Mouse (Mus musculus) kidney, embryonic 14.5 days (tissue): ENCODE results near the gene Ogdhl. TPM values are rescaled to one million over a fixed set of nuclear protein-coding genes. Genes with fewer than 3 reads are reported as not detected.

Experiments used
- ATAC-seq: fragments of 200-750 bp; cut with Nextera tagmentation; 2 replicates; pipeline ENCODE4 v1.8.0; 2017; ENCODE audit warnings: moderate number of reproducible peaks, mild to moderate bottlenecking, moderate TSS enrichment, moderate library complexity; ENCODE audit not compliant: low FRiP score, low TSS enrichment
- H3K27ac ChIP-seq: fragments of 300-500 bp; sonication (generic); 2 replicates; pipeline ENCODE4 v1.5.1; 2014; ENCODE audit warnings: low read depth, mild to moderate bottlenecking, low read length, moderate library complexity, mixed read lengths
- H3K27me3 ChIP-seq: fragments of 300-500 bp; sonication (generic); 2 replicates; pipeline ENCODE4 v1.6.1; 2014; ENCODE audit warnings: mild to moderate bottlenecking, low read length; ENCODE audit not compliant: control insufficient read depth, insufficient read depth
- H3K36me3 ChIP-seq: fragments of 300-500 bp; sonication (generic); 2 replicates; pipeline ENCODE4 v1.6.1; 2014; ENCODE audit warnings: low read length, mixed read lengths; ENCODE audit not compliant: control insufficient read depth, insufficient read depth
- H3K4me1 ChIP-seq: fragments of 300-500 bp; sonication (generic); 2 replicates; pipeline ENCODE4 v1.6.1; 2014; ENCODE audit warnings: low read length, mixed read lengths; ENCODE audit not compliant: control insufficient read depth, insufficient read depth
- H3K4me2 ChIP-seq: fragments of 300-500 bp; sonication (generic); replicated peaks from 2 replicates; pipeline ENCODE4 v1.6.1; 2014; ENCODE audit warnings: low read depth, mild to moderate bottlenecking, low read length
- H3K4me3 ChIP-seq: fragments of 300-500 bp; sonication (generic); 2 replicates; pipeline ENCODE4 v1.5.1; 2014; ENCODE audit warnings: mild to moderate bottlenecking, low read length
- H3K9ac ChIP-seq: fragments of 300-500 bp; sonication (generic); 2 replicates; pipeline ENCODE4 v1.6.1; 2014; ENCODE audit warnings: low read depth, mild to moderate bottlenecking, low read length, moderate library complexity
- H3K9me3 ChIP-seq: fragments of 300-500 bp; sonication (generic); 2 replicates; pipeline ENCODE4 v1.6.1; 2016; ENCODE audit warnings: low read length; ENCODE audit not compliant: control insufficient read depth
- WGBS: fragments of 180-500 bp; shearing (Covaris S2); extraction: QIAGEN DNeasy Blood & Tissue Kit; methylation state at CpG from one replicate; pipeline ENCODE4 v1.1.7; 2014; 5-methylcytosine and 5-hydroxymethylcytosine counted together
- polyA plus RNA-seq: library from polyadenylated mRNA; unstranded; fragments of >200 nt; fragmentation: Nextera tagmentation; extraction: Ambion mirVana; gene quantifications from 2 replicates; pipeline ENCODE4 v1.2.1, GENCODE M21; 2014

Ogdhl gene
- 8.7 and 11.3 TPM in 2 replicates for polyA plus RNA-seq

DNA sequence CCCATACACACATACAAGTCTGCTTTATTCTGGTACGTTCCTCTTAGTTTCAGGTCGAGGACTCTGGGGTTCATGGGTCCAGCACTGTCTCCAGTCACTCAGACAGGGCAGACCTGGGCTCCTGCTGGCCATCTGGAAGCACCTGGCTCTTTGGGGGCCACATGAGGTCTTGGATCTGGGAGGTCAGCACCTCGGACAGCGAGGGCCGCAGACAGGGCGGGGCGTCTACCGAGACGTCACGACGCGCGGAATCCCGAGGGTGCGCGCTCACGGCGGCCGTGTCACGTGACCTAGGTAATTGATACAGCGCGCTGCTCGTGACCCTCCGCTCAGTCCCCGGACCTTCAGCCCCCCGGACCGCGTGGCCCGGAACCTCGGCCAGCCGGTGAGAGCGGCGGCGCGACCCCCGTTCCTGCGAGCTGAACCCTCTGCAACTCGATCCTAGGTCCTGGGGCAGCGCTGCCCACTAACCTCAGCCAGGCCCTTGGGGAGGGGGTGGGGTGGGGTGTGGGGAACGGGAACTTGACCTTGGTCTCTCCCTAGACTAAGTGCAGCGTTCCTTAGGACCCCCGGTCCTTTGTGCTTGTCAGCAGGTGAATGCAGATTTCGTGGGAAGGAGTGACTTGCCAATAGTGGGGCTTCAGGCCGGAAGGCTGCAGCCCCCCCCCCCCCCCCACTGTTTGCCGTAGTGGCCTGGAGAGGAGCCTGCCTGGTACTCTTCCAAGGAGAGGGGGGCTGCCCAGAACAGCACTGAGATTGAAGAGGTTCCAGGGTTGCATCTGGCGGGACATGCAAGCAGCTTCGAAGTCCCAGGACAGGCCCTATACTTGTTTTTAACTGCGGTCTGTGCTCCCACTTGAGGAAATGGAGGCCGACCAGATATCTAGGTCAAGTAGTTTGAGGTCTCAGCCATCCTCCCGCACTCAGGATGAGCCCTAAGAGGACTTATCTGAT, at the start of gene Ogdhl:
Ogdhl (plus strand) TSS at position 288 of the 954 bp plus-strand sequence.
- Histone ChIP-seq H3K9ac (peak within 1 kb of the TSS; percentile 60), H3K27me3 (no peaks in the 10 kb centered on the region), H3K36me3 (no peaks in the 10 kb centered on the region), H3K4me3 (peak within 1 kb of the TSS; percentile 67), H3K4me2 (peak within 1 kb of the TSS; percentile 76), H3K27ac (no peak within 1 kb of the TSS), H3K4me1 (no peaks in the 10 kb centered on the region), H3K9me3 (no peaks in the 10 kb centered on the region)
- peak; percentile 87 for ATAC-seq
- WGBS: 4% methylated on average over 38 of the region's 50 CpGs

DNA sequence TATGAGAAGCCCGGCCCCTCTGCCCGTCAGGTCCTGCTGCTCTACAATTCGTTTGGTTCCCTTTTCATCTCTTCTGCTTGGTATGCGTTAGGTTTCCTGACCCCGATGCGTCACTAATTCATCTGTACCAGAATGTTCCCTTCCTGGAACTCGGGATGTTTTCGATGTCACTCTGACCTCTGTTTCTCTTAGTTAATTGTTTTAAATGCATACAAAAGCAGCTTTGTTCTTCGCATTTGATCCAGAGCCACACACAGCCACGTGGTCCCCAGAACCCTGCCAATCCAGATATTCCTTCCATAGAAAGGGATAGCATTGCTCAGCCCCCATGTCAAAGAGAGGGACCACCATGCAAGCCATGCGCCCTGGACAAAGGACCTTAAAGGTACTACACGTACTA, 20.2 kb upstream of the Ogdhl start:
- Histone ChIP-seq H3K9ac (no peak overlapping the region), H3K4me2 (no peak overlapping the region), H3K4me1 (no peaks in the 10 kb centered on the region), H3K36me3 (peaks cover 6% of the 10 kb centered on the region; the same call in 1 of the 2 replicates), H3K27me3 (no peaks in the 10 kb centered on the region), H3K27ac (no peak overlapping the region), H3K4me3 (no peak overlapping the region), H3K9me3 (no peaks in the 10 kb centered on the region)
- WGBS: 83% methylated on average over 12 of the region's 12 CpGs
- no peak for ATAC-seq

DNA sequence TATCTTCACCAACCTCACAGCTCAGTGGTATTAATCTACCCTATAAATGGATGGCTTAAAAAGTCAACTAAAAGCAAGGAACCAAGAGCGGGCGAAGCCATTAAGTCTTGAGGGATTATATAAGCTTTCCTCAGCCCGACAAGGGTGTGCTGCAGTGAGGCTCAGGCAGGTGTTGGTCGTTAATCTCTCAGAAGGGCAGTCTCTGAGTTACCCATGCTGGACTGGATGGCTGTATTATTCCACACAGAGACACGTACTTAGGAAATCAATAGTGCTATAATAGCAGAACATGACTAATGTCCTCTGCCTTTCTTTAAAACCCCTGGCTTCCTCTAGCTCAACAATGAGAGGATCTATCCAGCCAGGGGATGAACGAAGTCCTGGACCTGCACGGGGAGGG, 19.4 kb upstream of the Ogdhl start:
- ATAC-seq: no peak
- Histone ChIP-seq H3K4me3 (no peak overlapping the region), H3K27ac (no peak overlapping the region), H3K36me3 (peaks cover 6% of the 10 kb centered on the region; the same call in 1 of the 2 replicates), H3K4me1 (no peaks in the 10 kb centered on the region), H3K9me3 (no peaks in the 10 kb centered on the region), H3K9ac (no peak overlapping the region), H3K27me3 (no peaks in the 10 kb centered on the region), H3K4me2 (no peak overlapping the region)
- 78% methylated on average over 7 of the region's 7 CpGs for WGBS

DNA sequence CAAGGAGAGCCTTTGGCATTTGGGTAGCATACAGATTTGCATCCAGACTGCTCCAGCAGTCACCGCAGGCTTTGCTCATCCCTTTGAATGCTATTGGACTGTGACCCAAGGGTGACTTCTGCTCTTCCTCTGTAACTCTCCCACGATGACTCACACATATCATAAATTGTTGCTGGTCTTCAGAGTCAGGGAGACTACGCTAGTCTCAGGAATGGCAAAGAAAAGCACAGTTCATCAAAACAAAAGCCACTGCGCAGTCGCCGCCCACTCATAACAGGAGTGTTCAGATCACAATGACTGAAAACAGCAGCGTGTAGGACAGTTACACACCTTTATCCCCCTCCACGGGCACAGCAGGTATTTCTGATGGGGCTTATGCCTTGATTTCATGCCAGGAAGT, 16.9 kb upstream of the Ogdhl start:
- H3K9ac ChIP-seq: no peak overlapping the region
- H3K9me3 ChIP-seq: no peaks in the 10 kb centered on the region
- no peaks in the 10 kb centered on the region for H3K36me3 ChIP-seq
- no peaks in the 10 kb centered on the region for H3K27me3 ChIP-seq
- no peak overlapping the region for H3K4me3 ChIP-seq
- no peaks in the 10 kb centered on the region for H3K4me1 ChIP-seq
- 74% methylated on average over 8 of the region's 8 CpGs for WGBS
- no peak for ATAC-seq
- no peak overlapping the region for H3K27ac ChIP-seq
- no peak overlapping the region for H3K4me2 ChIP-seq

DNA sequence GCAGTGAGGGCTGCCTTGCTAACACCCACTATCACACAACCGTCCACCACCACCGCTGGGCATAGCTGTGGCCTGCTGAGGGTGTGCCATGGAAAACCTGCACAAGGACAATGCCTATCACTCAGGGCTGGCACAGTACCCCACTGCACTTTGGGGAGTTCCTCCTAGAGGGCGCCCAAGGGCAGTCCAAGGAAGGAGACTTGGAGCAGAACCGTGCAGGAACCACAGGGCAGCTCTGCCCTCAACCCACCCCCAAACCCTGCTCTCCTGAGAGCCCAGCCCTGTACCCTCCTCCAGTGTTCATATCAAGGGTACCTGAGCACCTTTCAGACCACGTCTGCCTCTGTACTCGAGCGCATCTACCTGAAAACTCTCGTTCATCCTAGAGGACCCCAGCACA, 11.9 kb upstream of the Ogdhl start:
- H3K9ac ChIP-seq: no peak overlapping the region
- ATAC-seq: peak; percentile 24; the same call in 1 of the 2 replicates
- no peak overlapping the region for H3K27ac ChIP-seq
- H3K4me1 ChIP-seq: no peaks in the 10 kb centered on the region
- H3K36me3 ChIP-seq: no peaks in the 10 kb centered on the region
- H3K9me3 ChIP-seq: no peaks in the 10 kb centered on the region
- H3K27me3 ChIP-seq: no peaks in the 10 kb centered on the region
- H3K4me2 ChIP-seq: no peak overlapping the region
- WGBS: 49% methylated on average over 8 of the region's 8 CpGs
- H3K4me3 ChIP-seq: no peak overlapping the region

DNA sequence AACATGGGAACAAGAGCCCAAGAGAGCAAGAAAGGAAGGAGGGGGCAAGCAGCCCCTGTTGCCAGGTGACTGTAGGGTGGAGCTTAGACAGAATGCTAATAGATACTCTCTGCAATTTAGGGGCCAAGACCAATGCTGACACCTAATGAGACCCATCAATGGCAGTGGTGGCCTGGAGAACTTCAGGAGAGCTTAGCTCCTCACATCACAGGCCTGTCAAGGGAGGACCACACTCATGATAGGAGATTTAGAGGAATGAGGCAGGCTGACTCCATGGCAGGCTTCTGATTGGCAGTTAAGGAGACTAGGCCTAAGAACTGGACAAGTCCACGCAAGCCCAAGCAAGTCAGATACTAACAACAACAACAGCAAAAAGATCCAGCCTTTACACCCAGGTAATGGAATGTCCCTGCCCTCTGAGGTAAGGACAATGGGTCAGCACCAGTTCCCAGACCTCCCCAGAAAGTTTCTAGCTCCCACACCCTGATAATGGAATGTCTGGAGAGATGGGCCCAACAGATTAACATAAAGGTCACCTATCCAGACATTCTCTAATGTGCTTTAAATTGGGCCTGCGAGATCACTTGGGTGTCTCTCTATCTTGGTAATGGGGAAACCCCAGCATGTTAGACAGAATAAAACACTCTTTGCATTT, 10.3 kb upstream of the Ogdhl start:
- H3K4me1 ChIP-seq: no peaks in the 10 kb centered on the region
- H3K9ac ChIP-seq: no peak overlapping the region
- H3K36me3 ChIP-seq: no peaks in the 10 kb centered on the region
- WGBS: 99% methylated on average over 2 of the region's 2 CpGs
- ATAC-seq: no peak
- no peak overlapping the region for H3K4me2 ChIP-seq
- no peak overlapping the region for H3K27ac ChIP-seq
- H3K4me3 ChIP-seq: no peak overlapping the region
- H3K27me3 ChIP-seq: no peaks in the 10 kb centered on the region
- no peaks in the 10 kb centered on the region for H3K9me3 ChIP-seq

DNA sequence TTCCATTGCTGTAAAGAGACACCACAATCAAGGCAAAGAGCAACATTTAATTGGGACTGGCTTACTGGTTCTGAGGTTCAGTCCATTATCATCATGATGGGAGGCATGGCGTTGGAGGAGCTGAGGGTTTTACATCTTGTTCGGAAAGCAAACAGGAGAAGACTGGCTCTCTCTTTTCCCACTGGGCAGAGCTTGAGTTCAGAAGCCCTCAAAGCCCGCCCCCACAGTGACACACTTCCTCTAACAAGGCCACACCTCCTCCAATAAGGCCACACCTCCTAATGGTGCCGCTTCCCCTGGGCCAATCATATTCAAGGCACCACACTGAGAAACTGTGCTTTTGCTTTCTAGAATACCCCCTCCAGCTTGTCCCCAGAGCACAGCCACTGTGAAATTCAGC, 4.0 kb upstream of the Ogdhl start:
- Histone ChIP-seq H3K27me3 (no peaks in the 10 kb centered on the region), H3K9me3 (no peaks in the 10 kb centered on the region), H3K4me2 (no peak overlapping the region), H3K4me3 (no peak overlapping the region), H3K9ac (no peak overlapping the region), H3K4me1 (no peaks in the 10 kb centered on the region), H3K36me3 (no peaks in the 10 kb centered on the region), H3K27ac (no peak overlapping the region)
- no peak for ATAC-seq
- whole genome bisulfite sequencing: 12% methylated on average over 4 of the region's 4 CpGs

DNA sequence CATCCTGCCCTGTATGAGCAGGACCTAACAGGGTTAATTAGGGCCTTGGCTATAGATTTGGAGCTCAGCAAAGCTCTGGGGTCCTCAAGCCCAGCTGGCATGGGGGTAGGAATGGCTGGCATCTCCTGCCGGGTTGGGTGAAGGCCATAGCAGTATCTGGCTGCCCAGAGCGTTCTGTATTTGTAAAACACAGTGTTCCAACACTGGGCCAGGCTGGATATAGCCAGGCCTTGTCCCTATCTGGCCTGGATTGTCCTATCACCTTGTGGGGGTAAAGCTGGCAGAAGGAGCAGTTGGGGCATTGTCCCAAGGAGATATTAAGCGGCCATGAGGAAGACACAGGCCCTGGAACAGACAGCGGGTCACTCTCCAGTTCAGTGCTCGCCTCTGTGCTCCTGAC, 1.4 kb downstream of the Ogdhl start:
- Histone ChIP-seq H3K27ac (no peak overlapping the region), H3K9me3 (no peaks in the 10 kb centered on the region), H3K9ac (no peak overlapping the region), H3K4me1 (no peaks in the 10 kb centered on the region), H3K36me3 (no peaks in the 10 kb centered on the region), H3K4me3 (no peak overlapping the region), H3K27me3 (no peaks in the 10 kb centered on the region), H3K4me2 (no peak overlapping the region)
- ATAC-seq: no peak
- WGBS: 88% methylated on average over 5 of the region's 5 CpGs

DNA sequence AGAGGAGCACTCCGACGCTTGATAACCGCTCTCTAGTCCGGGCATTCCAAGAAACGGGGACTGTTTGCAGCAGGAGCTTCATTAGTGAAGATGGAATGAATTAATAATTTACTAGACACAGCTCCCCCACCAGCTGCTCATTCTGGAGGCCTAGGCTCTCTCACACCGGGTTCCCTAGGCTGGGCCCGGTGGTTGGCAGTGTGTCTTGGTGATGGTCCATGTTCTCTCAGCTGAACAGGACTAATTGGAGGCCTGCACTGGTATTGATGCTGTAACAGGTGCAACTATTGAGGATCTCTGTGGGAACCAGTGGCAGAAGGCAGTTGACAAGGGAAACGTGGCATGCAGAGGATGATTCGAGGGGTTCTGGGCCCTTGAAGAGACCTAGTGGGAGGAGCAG, 5.5 kb downstream of the Ogdhl start:
- no peak overlapping the region for H3K4me2 ChIP-seq
- H3K4me1 ChIP-seq: no peaks in the 10 kb centered on the region
- H3K9me3 ChIP-seq: no peaks in the 10 kb centered on the region
- no peak for ATAC-seq
- no peak overlapping the region for H3K9ac ChIP-seq
- no peak overlapping the region for H3K27ac ChIP-seq
- H3K4me3 ChIP-seq: no peak overlapping the region
- WGBS: 79% methylated on average over 9 of the region's 9 CpGs
- no peaks in the 10 kb centered on the region for H3K27me3 ChIP-seq
- H3K36me3 ChIP-seq: no peaks in the 10 kb centered on the region
